Mouse (Mus musculus) T-helper 1 cell (primary cell): ENCODE measurements around the gene Krt82.

Source experiments
- in situ Hi-C: fragments of 300-600 bp; cut with MboI, MseI; formaldehyde crosslinking; loops from one replicate; pipeline ENCODE4 v1.15.1; 2025; ENCODE audit warnings: high pct_unique_total_duplicates

Gene Krt82

GRCm38 (mm10) chr15:101550567-101550966 lies at the start of gene Krt82:
Krt82 (minus strand) TSS chr15:101550667.
- in situ Hi-C loops: no loop called here

DNA sequence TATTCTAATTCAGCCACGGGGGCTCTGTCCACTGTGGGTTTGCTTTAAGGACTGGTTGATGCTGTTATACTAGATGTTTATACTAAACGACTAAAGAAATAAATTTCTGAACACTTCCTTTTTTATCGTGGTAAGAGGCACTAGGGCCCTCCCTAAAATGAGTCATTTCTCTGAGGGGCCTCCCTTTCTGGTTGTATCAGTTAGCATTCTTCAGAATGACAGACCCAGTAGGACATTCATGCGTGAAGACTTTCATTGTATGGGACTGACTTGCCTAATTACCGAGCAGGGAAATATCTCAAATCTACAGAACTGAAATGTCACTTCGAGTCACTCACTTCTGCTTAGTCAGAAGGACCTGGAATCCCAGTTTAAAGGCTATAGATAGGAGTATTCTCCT lies 48.7 kb upstream of the Krt82 start:
- in situ Hi-C loops: no loop called here

DNA sequence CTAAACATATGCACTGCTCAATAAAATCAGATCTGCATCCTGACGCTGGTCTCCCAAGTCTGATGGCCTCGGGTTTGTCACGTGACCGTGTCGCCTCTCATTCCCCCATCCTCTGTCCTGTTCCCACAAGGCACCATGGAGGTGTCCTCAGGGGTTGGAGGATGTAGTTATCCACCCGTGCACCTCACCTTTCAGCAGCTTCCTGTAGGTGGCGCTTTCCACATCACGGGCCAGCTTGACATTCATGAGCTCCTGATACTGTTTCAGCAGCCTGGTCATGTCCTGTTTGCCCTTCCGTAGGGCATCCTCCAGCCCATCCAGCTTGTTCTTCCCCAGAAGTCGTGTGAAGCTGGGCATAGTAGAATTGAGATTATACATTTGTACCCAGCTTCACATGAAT lies 37.7 kb upstream of the Krt82 start:
- in situ Hi-C loops: no loop called here

DNA sequence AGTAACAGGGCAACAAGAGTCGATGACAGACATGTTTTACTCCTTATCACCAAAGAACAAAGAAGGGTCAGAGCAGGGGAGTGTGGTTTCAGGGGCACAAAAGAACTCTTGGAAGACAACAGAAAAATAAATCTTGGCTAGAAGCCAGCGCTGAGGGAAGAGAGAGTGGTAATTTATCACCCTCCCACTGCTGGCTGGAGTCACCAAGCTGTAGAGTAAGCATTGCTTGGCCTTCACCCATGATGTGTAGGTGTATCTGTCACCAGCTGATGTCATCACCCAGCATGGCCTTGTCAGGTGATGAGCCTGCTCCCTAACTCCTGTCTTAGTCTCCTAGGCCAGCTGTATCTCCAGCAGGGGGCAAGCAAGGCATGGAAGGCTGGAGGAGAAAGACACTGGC lies 34.0 kb upstream of the Krt82 start:
- in situ Hi-C loops: no loop called here

- in situ Hi-C loops: no loop called here
Observed at GRCm38 (mm10) chr15:101583211-101583965, 32.9 kb upstream of the Krt82 start.

GRCm38 (mm10) chr15:101581701-101582100 lies 31.2 kb upstream of the Krt82 start:
- in situ Hi-C loops: no loop called here

- in situ Hi-C loops: no loop called here
Observed at GRCm38 (mm10) chr15:101575506-101575905, 25.0 kb upstream of the Krt82 start.

DNA sequence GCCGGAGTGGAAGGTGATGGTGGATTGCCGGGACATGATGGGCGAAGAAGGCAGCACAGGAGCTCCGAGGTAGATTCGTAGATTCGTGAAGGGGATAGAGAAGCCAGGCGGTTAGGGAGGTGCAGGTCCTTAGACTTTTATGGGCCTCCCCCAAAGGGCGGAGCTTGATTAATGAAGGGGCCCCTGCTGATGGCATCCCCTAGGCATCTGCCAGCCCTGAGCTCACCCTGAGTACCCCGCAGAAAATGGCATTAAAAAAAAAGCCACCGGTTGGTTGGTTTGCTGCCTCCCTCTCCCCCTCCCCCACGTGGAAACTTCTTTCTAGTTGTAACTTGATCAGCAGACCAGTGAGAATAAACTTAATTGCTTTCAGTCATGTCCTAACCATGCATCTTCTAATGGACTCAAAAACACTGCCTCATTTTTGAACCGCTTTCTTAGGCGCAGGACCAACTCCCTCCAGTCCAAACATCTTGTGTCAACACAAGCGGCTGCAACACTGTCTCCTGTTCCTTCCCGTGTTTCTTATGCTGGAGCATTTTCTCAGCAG lies 23.4 kb upstream of the Krt82 start, which contains the start of gene Krt75:
Gene Krt75, minus strand, starts transcription at position 109 of the 550 bp plus-strand sequence.
- in situ Hi-C loops: no loop called here

GRCm38 (mm10) chr15:101567780-101568179 lies 17.3 kb upstream of the Krt82 start:
- in situ Hi-C loops: no loop called here

GRCm38 (mm10) chr15:101562850-101563249 lies 12.4 kb upstream of the Krt82 start, which contains the start of gene Krt90:
Krt90 (minus strand) TSS chr15:101562950.
- in situ Hi-C loops: no loop called here

DNA sequence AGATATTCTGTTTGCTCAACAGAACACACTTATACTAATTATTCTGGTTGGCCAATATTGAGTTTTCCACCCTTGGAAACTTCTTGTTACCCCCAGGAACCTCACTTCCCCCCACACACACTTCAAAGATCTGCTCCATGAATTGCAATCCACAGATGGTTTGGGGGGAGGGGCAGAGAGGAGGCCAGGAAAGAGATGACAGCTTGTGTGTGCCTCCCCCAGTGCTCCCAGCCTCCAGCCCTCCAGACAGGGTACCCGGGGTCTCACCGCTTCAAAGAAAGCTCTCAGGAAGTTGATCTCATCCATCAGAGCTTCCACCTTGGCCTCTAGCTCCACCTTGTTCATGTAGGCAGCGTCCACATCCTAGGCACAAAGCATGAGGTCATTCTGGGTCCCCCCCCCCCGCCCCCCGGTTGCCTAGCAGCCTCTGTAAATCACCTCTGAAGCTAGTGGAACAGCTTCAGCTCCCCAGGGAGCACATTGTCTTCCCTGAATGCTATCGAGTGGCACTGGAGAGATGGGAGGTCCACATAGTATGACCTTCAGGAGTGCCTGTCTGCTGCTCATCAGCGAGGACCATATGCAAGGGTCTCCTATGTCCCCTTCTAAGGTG lies 7.7 kb upstream of the Krt82 start:
- in situ Hi-C loops: no loop called here

DNA sequence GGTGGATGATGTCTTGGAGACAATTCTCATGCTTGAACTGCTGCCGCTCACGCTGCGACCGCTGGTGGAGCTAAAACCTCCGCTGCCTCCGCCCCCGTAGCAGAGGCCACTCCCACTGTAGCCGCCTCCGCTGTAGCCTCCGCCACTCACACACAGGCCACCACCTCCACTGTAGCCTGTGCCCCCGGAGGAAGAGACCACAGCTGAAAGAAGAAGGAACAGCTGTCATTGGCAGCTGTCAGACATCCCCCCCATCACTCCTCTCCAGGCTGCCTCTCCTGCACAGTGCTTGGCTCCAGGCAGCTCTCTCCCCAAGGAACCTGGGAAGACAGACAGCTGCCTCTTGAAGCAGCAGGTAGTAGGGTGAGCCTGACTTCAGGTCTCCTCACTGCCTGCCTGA lies 2.7 kb upstream of the Krt82 start:
- in situ Hi-C loops: no loop called here

GRCm38 (mm10) chr15:101552188-101552587 lies 1.7 kb upstream of the Krt82 start:
- in situ Hi-C loops: no loop called here

- in situ Hi-C loops: loop anchor here (5.0 kb wide), 1 partner anchor 98 kb away; no protein-coding TSS in a partner anchor
Observed at GRCm38 (mm10) chr15:101544478-101544877, 6.0 kb downstream of the Krt82 start.

- in situ Hi-C loops: loop anchor here (5.0 kb wide), 1 partner anchor 100 kb away; no protein-coding TSS in a partner anchor
Observed at GRCm38 (mm10) chr15:101542543-101542942, 7.9 kb downstream of the Krt82 start.

- in situ Hi-C loops: loop anchor here (5.0 kb wide), 1 partner anchor 509 kb away; no protein-coding TSS in a partner anchor
Observed at GRCm38 (mm10) chr15:101538580-101538900, 11.9 kb downstream of the Krt82 start.

DNA sequence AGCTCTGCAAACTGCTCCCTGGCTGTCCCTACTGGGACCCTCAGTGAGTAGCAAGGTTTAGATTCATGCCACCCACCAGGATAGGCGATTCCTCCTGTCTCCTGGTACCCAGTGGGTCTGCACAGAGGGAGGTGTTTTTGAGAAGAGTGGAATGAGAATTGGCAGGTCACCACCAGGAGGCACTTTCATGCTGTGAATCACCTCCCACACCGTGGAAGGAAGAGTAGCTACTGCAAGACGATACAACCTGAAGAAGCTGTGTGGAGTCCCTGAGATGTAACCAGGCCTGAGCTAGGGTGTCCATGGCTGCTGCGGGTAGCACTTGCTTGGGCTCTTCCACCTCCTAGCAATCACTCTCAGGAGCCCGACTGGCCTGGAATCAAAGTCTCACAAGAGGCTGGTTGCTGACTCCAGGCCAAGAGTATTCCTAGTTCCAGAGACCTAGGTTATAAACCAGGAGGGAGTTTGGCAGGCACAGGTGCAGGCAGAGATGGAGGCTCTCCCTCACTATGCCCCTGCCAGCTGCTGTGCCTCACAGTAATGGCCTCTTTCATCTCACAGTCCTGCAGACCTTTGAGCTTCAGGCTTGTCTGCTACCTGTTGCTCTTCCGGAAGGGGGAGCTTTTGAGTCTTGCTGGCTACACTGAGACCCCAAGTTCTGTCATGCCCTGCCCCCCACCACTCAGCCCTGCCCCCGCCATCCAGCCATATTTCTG lies 12.4 kb downstream of the Krt82 start:
- in situ Hi-C loops: loop anchor here (5.0 kb wide), 1 partner anchor 509 kb away; no protein-coding TSS in a partner anchor

DNA sequence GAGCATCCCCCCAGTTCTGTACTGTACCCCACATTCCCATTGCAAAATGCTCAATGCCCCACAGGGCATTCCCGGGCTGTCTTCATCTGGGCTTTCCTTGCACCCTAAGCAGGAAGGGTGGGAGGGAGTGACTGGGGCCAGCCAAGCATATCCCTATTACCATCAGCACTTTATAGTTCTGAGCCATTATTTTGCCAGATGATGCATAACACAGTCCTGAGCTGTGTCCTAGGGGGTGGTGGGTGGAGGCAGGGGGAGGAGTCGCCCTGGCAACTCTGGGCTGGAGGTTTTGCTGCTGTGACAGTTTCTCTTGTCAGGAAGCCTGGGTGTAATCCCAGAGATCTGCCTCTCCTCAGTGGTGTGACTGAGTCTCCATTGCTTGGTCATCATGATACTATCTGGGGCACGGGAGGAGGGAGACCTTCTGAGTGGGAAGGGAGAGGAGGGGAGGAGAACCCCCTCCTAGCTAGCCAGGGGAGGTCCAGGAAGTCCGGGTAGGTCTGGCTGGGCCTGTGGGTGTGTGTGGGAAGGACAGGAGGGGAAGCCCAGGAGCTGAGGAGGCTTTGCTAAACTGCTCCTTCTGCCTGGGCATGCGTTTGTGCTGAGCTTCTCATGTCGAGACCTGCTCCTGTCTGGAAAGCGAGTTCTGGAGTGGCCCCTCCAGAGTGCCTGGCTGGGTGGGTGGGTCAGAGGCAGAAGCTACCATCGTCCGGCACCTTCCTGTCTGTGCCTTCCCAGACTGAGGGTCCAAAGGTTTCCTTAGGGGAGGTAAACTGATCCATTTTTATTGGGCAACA lies 14.2 kb downstream of the Krt82 start:
- in situ Hi-C loops: loop anchor here (5.0 kb wide), 1 partner anchor 511 kb away; no protein-coding TSS in a partner anchor

GRCm38 (mm10) chr15:101532720-101533119 lies 17.7 kb downstream of the Krt82 start, which contains the start of gene Krt84:
Krt84 (minus strand) TSS chr15:101532820.
- in situ Hi-C loops: no loop called here

DNA sequence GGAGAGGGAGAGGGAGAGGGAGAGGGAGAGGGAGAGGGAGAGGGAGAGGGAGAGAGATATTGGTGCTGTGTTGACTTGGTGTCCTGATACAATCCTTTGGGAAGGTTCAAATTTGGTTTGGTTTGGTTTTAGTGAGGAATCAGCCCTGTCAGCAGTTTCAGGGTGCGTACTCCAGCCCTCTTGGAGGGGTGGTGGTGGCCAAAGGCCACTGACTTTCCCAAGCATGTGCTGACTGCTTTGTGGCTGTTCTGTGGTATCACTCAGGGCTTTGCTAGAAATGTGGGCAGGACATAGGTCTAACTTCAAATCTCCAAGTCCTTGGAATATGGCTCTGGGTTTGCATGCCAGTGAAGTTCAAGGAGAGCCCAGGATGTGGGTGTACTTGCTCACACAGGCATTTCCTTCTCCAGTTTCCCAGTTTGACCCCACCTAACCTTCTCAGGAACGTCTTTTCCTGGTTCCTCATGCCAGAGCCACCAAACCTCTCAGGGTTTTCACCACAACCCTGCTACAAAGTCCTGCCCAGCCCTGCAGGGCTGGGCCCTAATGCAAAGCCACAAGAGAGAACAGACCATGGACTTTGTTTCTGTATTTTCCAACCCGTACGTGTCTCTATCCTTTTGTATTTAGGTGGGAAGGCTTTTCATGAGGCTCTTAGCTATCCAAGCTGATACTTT lies 27.8 kb downstream of the Krt82 start:
- in situ Hi-C loops: no loop called here
